Mouse (Mus musculus): ENCODE data around the gene Tm4sf5.

DNA sequence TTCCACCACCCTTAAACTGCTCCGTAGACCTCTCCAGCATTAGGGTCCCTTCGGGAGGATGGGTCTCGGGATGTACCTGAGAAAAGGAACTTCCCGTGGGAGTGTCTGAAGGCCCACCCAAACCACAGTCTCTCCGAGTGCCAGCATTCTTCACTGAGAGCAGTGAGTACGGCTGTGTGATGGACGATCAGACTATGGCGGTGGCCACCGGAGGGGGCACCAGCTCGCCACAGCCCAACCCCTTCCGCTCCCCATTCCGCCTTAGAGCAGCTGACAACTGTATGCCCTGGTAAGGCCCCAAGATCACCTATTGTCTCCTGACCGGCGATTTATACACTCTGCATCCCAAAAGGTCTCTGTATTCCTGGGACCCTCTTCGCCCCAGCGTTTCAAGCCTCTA is 39.8 kb upstream of the Tm4sf5 start:
- TF ChIP-seq CTCF (IDR thresholded peaks at IDR 0.05; ENCODE audit: insufficient read depth, low read depth, low read length) (no peak), POLR2A (IDR thresholded peaks at IDR 0.05; ENCODE audit: insufficient read depth, low read depth, low read length) (no peak)

Data from olfactory bulb, adult 2 months (tissue).